Mouse (Mus musculus) adipocyte (in vitro differentiated cells): ENCODE measurements around the gene Cldn3.

Experiments
- DNase-seq: peaks from one replicate; pipeline ENCODE4 v3.0.0-alpha.2; 2016; ENCODE audit warnings: low spot score

Cldn3 gene

GRCm38 (mm10) chr5:135035608-135036359, 49.8 kb downstream of the Cldn3 start:
- DNase-seq, result no peak
